Mouse (Mus musculus): ENCODE results near the gene Pomt1. TPM values are rescaled to one million over a fixed set of nuclear protein-coding genes. Genes with fewer than 3 reads are reported as not detected.

Gene Pomt1
- polyA plus RNA-seq, 1 experiment from 2014 or later, result 24.2 TPM

GRCm38 (mm10) chr2:32237571-32237970, 1.2 kb downstream of the Pomt1 start:
- Histone ChIP-seq H3K4me3 (peak overlapping the region; percentile 80), H3K4me1 (peaks cover 17% of the 10 kb centered on the region), H3K9me3 (no peaks in the 10 kb centered on the region), H3K27me3 (ENCODE audit: insufficient read depth, poor library complexity, severe bottlenecking) (no peaks in the 10 kb centered on the region), H3K36me3 (peaks cover 24% of the 10 kb centered on the region), H3K27ac (0 out of 2 replicates have a peak overlapping the region, but pooled peaks have one; percentile 89)
- 42% methylated on average over 4 of the region's 4 CpGs for WGBS
- DNase-seq (ENCODE audit: low spot score), result no peak

- 91% methylated on average over 9 of the region's 9 CpGs for WGBS
- H3K27ac ChIP-seq, result no peak overlapping the region
- H3K9me3 ChIP-seq, result no peaks in the 10 kb centered on the region
- peaks cover 17% of the 10 kb centered on the region for H3K4me1 ChIP-seq
- H3K36me3 ChIP-seq, result peaks cover 22% of the 10 kb centered on the region
- no peak overlapping the region for H3K4me3 ChIP-seq
- no peak for DNase-seq (ENCODE audit: low spot score)
- H3K27me3 ChIP-seq (ENCODE audit: insufficient read depth, poor library complexity, severe bottlenecking), result no peaks in the 10 kb centered on the region
These were observed 2.5 kb downstream of the Pomt1 start for GRCm38 (mm10) chr2:32238708-32239435.

- no peaks in the 10 kb centered on the region for H3K27me3 ChIP-seq (ENCODE audit: insufficient read depth, poor library complexity, severe bottlenecking)
- no peak overlapping the region for H3K4me3 ChIP-seq
- H3K36me3 ChIP-seq, result peaks cover 28% of the 10 kb centered on the region
- no peak for DNase-seq (ENCODE audit: low spot score)
- 83% methylated on average over 5 of the region's 5 CpGs for WGBS
- no peaks in the 10 kb centered on the region for H3K9me3 ChIP-seq
- no peak overlapping the region for H3K27ac ChIP-seq
- peaks cover 5% of the 10 kb centered on the region; the same call in 1 of the 2 replicates for H3K4me1 ChIP-seq
These were observed 4.2 kb downstream of the Pomt1 start for GRCm38 (mm10) chr2:32240591-32240990.

GRCm38 (mm10) chr2:32242986-32243385, 6.6 kb downstream of the Pomt1 start:
- Histone ChIP-seq H3K27ac (no peak overlapping the region), H3K9me3 (no peaks in the 10 kb centered on the region), H3K4me1 (no peaks in the 10 kb centered on the region), H3K36me3 (peaks cover 49% of the 10 kb centered on the region), H3K27me3 (ENCODE audit: insufficient read depth, poor library complexity, severe bottlenecking) (no peaks in the 10 kb centered on the region), H3K4me3 (no peak overlapping the region)
- no peak for DNase-seq (ENCODE audit: low spot score)
- 88% methylated on average over 4 of the region's 4 CpGs for WGBS

- 84% methylated on average over 4 of the region's 4 CpGs for WGBS
- no peak for DNase-seq (ENCODE audit: low spot score)
- Histone ChIP-seq H3K36me3 (peaks cover 83% of the 10 kb centered on the region), H3K4me1 (0 out of 2 replicates have a peak, but pooled peaks cover 4% of the 10 kb centered on the region), H3K9me3 (no peaks in the 10 kb centered on the region), H3K27ac (no peak overlapping the region), H3K4me3 (no peak overlapping the region), H3K27me3 (ENCODE audit: insufficient read depth, poor library complexity, severe bottlenecking) (no peaks in the 10 kb centered on the region)
These were observed 10.4 kb downstream of the Pomt1 start for GRCm38 (mm10) chr2:32246741-32247140.

- H3K27ac ChIP-seq, result no peak overlapping the region
- no peak overlapping the region for H3K4me3 ChIP-seq
- no peaks in the 10 kb centered on the region for H3K27me3 ChIP-seq (ENCODE audit: insufficient read depth, poor library complexity, severe bottlenecking)
- 80% methylated on average over 10 of the region's 10 CpGs for WGBS
- no peaks in the 10 kb centered on the region for H3K9me3 ChIP-seq
- peaks cover 16% of the 10 kb centered on the region; the same call in 1 of the 2 replicates for H3K4me1 ChIP-seq
- H3K36me3 ChIP-seq, result peaks cover 94% of the 10 kb centered on the region
- DNase-seq (ENCODE audit: low spot score), result no peak
These were observed 12.3 kb downstream of the Pomt1 start for GRCm38 (mm10) chr2:32248377-32249361.

GRCm38 (mm10) chr2:32251791-32252527, 15.6 kb downstream of the Pomt1 start:
- peaks cover 92% of the 10 kb centered on the region for H3K36me3 ChIP-seq
- peaks cover 19% of the 10 kb centered on the region; the same call in 1 of the 2 replicates for H3K4me1 ChIP-seq
- no peak overlapping the region for H3K27ac ChIP-seq
- H3K27me3 ChIP-seq (ENCODE audit: insufficient read depth, poor library complexity, severe bottlenecking), result no peaks in the 10 kb centered on the region
- H3K9me3 ChIP-seq, result no peaks in the 10 kb centered on the region
- H3K4me3 ChIP-seq, result no peak overlapping the region
- DNase-seq (ENCODE audit: low spot score), result no peak
- WGBS, result 83% methylated on average over 12 of the region's 12 CpGs

GRCm38 (mm10) chr2:32252658-32253057, 16.3 kb downstream of the Pomt1 start:
- Histone ChIP-seq H3K36me3 (peaks cover 93% of the 10 kb centered on the region), H3K9me3 (no peaks in the 10 kb centered on the region), H3K4me1 (peaks cover 19% of the 10 kb centered on the region; the same call in 1 of the 2 replicates), H3K4me3 (no peak overlapping the region), H3K27me3 (ENCODE audit: insufficient read depth, poor library complexity, severe bottlenecking) (no peaks in the 10 kb centered on the region), H3K27ac (no peak overlapping the region)
- 80% methylated on average over 5 of the region's 5 CpGs for whole genome bisulfite sequencing
- no peak for DNase-seq (ENCODE audit: low spot score)

- Histone ChIP-seq H3K27ac (no peak overlapping the region), H3K9me3 (no peaks in the 10 kb centered on the region), H3K36me3 (peaks cover 93% of the 10 kb centered on the region), H3K4me1 (peaks cover 18% of the 10 kb centered on the region; the same call in 1 of the 2 replicates), H3K4me3 (no peak overlapping the region), H3K27me3 (ENCODE audit: insufficient read depth, poor library complexity, severe bottlenecking) (no peaks in the 10 kb centered on the region)
- 56% methylated on average over 1 of the region's 1 CpGs for WGBS
- no peak for DNase-seq (ENCODE audit: low spot score)
These were observed 17.0 kb downstream of the Pomt1 start for GRCm38 (mm10) chr2:32253352-32253751.

GRCm38 (mm10) chr2:32254563-32254962, 18.2 kb downstream of the Pomt1 start:
- Histone ChIP-seq H3K27ac (no peak overlapping the region), H3K27me3 (ENCODE audit: insufficient read depth, poor library complexity, severe bottlenecking) (no peaks in the 10 kb centered on the region), H3K4me3 (no peak overlapping the region), H3K9me3 (no peaks in the 10 kb centered on the region), H3K4me1 (peaks cover 27% of the 10 kb centered on the region), H3K36me3 (peaks cover 82% of the 10 kb centered on the region)
- whole genome bisulfite sequencing, result 89% methylated on average over 5 of the region's 5 CpGs
- DNase-seq (ENCODE audit: low spot score), result no peak

- DNase-seq (ENCODE audit: low spot score), result no peak
- 93% methylated on average over 11 of the region's 11 CpGs for WGBS
- H3K9me3 ChIP-seq, result no peaks in the 10 kb centered on the region
- H3K27me3 ChIP-seq (ENCODE audit: insufficient read depth, poor library complexity, severe bottlenecking), result no peaks in the 10 kb centered on the region
- no peak overlapping the region for H3K4me3 ChIP-seq
- H3K36me3 ChIP-seq, result peaks cover 64% of the 10 kb centered on the region
- H3K4me1 ChIP-seq, result peaks cover 35% of the 10 kb centered on the region
- H3K27ac ChIP-seq, result no peak overlapping the region
These were observed 19.9 kb downstream of the Pomt1 start for GRCm38 (mm10) chr2:32256273-32256672.

GRCm38 (mm10) chr2:32258887-32259533, 22.6 kb downstream of the Pomt1 start:
- no peaks in the 10 kb centered on the region for H3K27me3 ChIP-seq (ENCODE audit: insufficient read depth, poor library complexity, severe bottlenecking)
- no peak for DNase-seq (ENCODE audit: low spot score)
- 56% methylated on average over 6 of the region's 6 CpGs for WGBS
- H3K27ac ChIP-seq, result peak overlapping the region; percentile 91
- peak overlapping the region; percentile 88 for H3K4me3 ChIP-seq
- H3K4me1 ChIP-seq, result peaks cover 19% of the 10 kb centered on the region
- peaks cover 37% of the 10 kb centered on the region for H3K36me3 ChIP-seq
- H3K9me3 ChIP-seq, result no peaks in the 10 kb centered on the region

All from heart, embryonic 10.5 days (tissue).